Mouse (Mus musculus) forebrain, embryonic 13.5 days (tissue): ENCODE data around the gene Rgma. TPM values are rescaled to one million over a fixed set of nuclear protein-coding genes. Genes with fewer than 3 reads are reported as not detected.

Source experiments
- ATAC-seq: fragments of 200-750 bp; cut with Nextera tagmentation; 2 replicates; pipeline ENCODE4 v1.8.0; 2017
- H3K27ac ChIP-seq: fragments of 300-500 bp; sonication (generic); 2 replicates; pipeline ENCODE4 v1.5.1; 2015; ENCODE audit warnings: inconsistent platforms, mild to moderate bottlenecking, moderate library complexity
- H3K27me3 ChIP-seq: fragments of 300-500 bp; sonication (generic); 2 replicates; pipeline ENCODE4 v1.6.1; 2015; ENCODE audit warnings: mild to moderate bottlenecking, inconsistent platforms
- H3K36me3 ChIP-seq: fragments of 300-500 bp; sonication (generic); 2 replicates; pipeline ENCODE4 v1.6.1; 2015; ENCODE audit warnings: mild to moderate bottlenecking, inconsistent platforms; ENCODE audit not compliant: poor library complexity, severe bottlenecking
- H3K4me1 ChIP-seq: fragments of 300-500 bp; sonication (generic); 2 replicates; pipeline ENCODE4 v1.6.1; 2015; ENCODE audit warnings: inconsistent platforms
- H3K4me2 ChIP-seq: fragments of 300-500 bp; sonication (generic); 2 replicates; pipeline ENCODE4 v1.6.1; 2015; ENCODE audit warnings: inconsistent platforms, mild to moderate bottlenecking, moderate library complexity
- H3K4me3 ChIP-seq: fragments of 300-500 bp; sonication (generic); 2 replicates; pipeline ENCODE4 v1.5.1; 2015; ENCODE audit warnings: mild to moderate bottlenecking, inconsistent platforms
- H3K9ac ChIP-seq: fragments of 300-500 bp; sonication (generic); 2 replicates; pipeline ENCODE4 v1.6.1; 2015; ENCODE audit warnings: mild to moderate bottlenecking, inconsistent platforms
- H3K9me3 ChIP-seq: fragments of 300-500 bp; sonication (generic); replicated peaks from 2 replicates; pipeline ENCODE4 v1.6.1; 2016; ENCODE audit warnings: inconsistent platforms
- WGBS: fragments of 180-500 bp; shearing (Covaris S2); methylation state at CpG from one replicate; pipeline ENCODE4 v1.1.7; 2015; 5-methylcytosine and 5-hydroxymethylcytosine counted together
- polyA plus RNA-seq: library from polyadenylated mRNA; unstranded; fragments of >200 nt; fragmentation: Nextera tagmentation; extraction: Ambion mirVana; gene quantifications from 2 replicates; pipeline ENCODE4 v1.2.1, GENCODE M21; 2015

The Rgma gene
- polyA plus RNA-seq, 1 experiment from 2014 or later = 24.7 TPM

- H3K27ac ChIP-seq = no peak overlapping the region; the same call in 1 of the 2 replicates
- WGBS = 18% methylated on average over 3 of the region's 3 CpGs
- ATAC-seq = no peak
These were observed 31.5 kb upstream of the Rgma start for GRCm38 (mm10) chr7:73343852-73344251.

GRCm38 (mm10) chr7:73348585-73349124 is 26.7 kb upstream of the Rgma start:
- Histone ChIP-seq H3K9ac (no peak overlapping the region), H3K4me2 (no peak overlapping the region), H3K4me1 (peaks cover 37% of the 10 kb centered on the region), H3K36me3 (no peaks in the 10 kb centered on the region), H3K27me3 (no peaks in the 10 kb centered on the region), H3K4me3 (no peak overlapping the region), H3K9me3 (no peaks in the 10 kb centered on the region), H3K27ac (no peak overlapping the region)
- ATAC-seq = no peak
- 49% methylated on average over 10 of the region's 10 CpGs for WGBS

More at GRCm38 (mm10) chr7:73343852-73344251, 31.5 kb upstream of the Rgma start:
- peaks cover 13% of the 10 kb centered on the region for H3K4me1 ChIP-seq
- no peaks in the 10 kb centered on the region for H3K27me3 ChIP-seq
- H3K36me3 ChIP-seq = no peaks in the 10 kb centered on the region
- no peak overlapping the region for H3K9ac ChIP-seq
- no peaks in the 10 kb centered on the region for H3K9me3 ChIP-seq
- H3K4me3 ChIP-seq = no peak overlapping the region
- H3K4me2 ChIP-seq = no peak overlapping the region

- Histone ChIP-seq H3K9me3 (no peaks in the 10 kb centered on the region), H3K4me3 (no peak overlapping the region), H3K9ac (no peak overlapping the region), H3K4me1 (peaks cover 38% of the 10 kb centered on the region), H3K27ac (no peak overlapping the region), H3K27me3 (no peaks in the 10 kb centered on the region), H3K4me2 (no peak overlapping the region), H3K36me3 (no peaks in the 10 kb centered on the region)
- no peak for ATAC-seq
- 68% methylated on average over 8 of the region's 8 CpGs for WGBS
These were observed 26.2 kb upstream of the Rgma start for GRCm38 (mm10) chr7:73349158-73349557.

DNA sequence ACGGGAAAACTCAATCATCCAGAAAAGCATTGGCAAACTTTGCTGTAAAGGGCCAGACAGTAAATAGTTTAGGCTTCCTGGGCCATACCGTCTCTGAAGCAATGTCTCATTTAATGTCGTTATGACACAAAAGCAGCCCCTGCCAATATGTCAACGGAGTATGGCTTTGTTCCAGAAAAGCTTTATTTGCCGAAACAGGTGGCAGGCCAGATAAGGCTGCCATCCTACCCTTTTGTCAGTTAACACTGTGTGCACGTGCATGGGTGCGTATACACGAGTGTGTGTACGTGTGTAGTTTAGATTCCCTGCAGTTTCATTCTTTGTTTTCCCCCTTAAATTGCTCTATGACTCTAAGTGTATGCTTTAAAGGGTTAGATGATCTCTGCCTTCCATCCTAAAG is 20.1 kb upstream of the Rgma start:
- Histone ChIP-seq H3K27ac (peak overlapping the region; percentile 7), H3K27me3 (no peaks in the 10 kb centered on the region), H3K9ac (no peak overlapping the region), H3K4me1 (peaks cover 50% of the 10 kb centered on the region), H3K36me3 (no peaks in the 10 kb centered on the region), H3K4me2 (no peak overlapping the region), H3K4me3 (no peak overlapping the region), H3K9me3 (no peaks in the 10 kb centered on the region)
- WGBS = 38% methylated on average over 9 of the region's 9 CpGs
- ATAC-seq = no peak

DNA sequence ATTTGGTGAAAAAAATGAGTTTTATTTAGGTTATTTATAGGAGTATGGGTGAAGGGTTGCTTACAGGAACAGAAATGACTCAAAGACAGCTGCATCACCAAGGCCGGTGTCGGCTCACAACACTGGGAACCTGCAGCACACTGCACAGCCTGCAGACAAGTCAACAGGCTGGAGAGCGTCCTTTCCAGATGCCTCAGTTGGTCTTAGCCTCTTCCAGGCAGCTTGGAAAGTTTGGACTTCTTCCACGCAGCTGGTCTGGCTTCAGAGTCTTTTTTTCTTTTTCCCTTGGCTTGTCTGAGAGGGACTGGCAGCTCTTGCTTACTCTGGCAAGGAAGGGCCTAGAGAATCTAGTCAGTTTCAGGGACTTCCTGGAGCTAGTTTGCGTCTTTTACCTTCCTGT is 18.4 kb upstream of the Rgma start:
- H3K9ac ChIP-seq = no peak overlapping the region
- no peak for ATAC-seq
- H3K9me3 ChIP-seq = no peaks in the 10 kb centered on the region
- no peak overlapping the region for H3K4me2 ChIP-seq
- H3K4me1 ChIP-seq = peaks cover 48% of the 10 kb centered on the region
- H3K36me3 ChIP-seq = no peaks in the 10 kb centered on the region
- no peaks in the 10 kb centered on the region for H3K27me3 ChIP-seq
- H3K27ac ChIP-seq = no peak overlapping the region
- 92% methylated on average over 5 of the region's 5 CpGs for WGBS
- no peak overlapping the region for H3K4me3 ChIP-seq

DNA sequence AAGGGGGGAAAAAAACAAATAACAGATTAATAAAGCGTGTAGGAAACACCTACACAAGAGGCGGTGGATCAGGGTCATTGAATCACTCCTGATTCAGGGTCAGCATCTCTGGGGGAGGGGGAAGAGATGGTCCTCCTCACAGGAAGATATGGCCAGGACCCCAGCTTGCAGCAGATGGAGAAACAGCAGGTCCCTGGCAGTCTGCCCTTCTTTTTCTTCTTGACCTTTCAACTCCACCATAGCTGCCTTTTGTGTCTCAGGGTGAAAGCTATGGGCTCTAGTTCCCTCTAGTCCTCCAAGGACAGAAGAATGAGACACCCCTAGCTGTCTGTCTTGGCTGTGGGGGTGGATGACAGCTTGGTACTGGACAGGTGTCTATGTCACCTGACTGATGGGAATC is 17.7 kb upstream of the Rgma start:
- Histone ChIP-seq H3K27ac (no peak overlapping the region), H3K4me2 (no peak overlapping the region), H3K9me3 (no peaks in the 10 kb centered on the region), H3K36me3 (no peaks in the 10 kb centered on the region), H3K4me1 (peaks cover 45% of the 10 kb centered on the region), H3K9ac (no peak overlapping the region), H3K4me3 (no peak overlapping the region), H3K27me3 (no peaks in the 10 kb centered on the region)
- 94% methylated on average over 2 of the region's 2 CpGs for WGBS
- ATAC-seq = no peak

DNA sequence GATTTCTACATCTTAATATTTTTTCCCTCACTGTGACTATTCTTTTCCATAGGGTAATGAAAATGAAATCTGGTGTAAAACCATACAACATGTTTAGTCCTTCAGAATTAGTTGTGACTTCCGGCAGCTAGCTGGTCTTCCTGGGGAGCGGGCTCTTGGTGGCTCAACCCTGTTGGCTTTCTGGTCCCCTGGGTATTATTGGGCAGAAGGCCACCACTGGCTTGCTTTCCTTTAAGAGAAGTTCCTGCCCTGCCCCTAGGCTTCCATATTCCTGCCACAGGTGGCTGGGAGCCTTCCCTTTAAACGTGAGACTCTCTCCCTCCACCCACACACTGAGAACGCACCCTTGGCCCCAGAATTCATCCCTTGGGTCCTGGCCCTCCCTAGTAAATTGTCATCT is 9.8 kb upstream of the Rgma start:
- ATAC-seq = no peak
- Histone ChIP-seq H3K4me2 (no peak overlapping the region), H3K27ac (peak overlapping the region; percentile 5; the same call in 1 of the 2 replicates), H3K4me1 (peaks cover 11% of the 10 kb centered on the region), H3K27me3 (no peaks in the 10 kb centered on the region), H3K9ac (no peak overlapping the region), H3K36me3 (no peaks in the 10 kb centered on the region), H3K4me3 (no peak overlapping the region), H3K9me3 (no peaks in the 10 kb centered on the region)
- WGBS = 81% methylated on average over 4 of the region's 4 CpGs

DNA sequence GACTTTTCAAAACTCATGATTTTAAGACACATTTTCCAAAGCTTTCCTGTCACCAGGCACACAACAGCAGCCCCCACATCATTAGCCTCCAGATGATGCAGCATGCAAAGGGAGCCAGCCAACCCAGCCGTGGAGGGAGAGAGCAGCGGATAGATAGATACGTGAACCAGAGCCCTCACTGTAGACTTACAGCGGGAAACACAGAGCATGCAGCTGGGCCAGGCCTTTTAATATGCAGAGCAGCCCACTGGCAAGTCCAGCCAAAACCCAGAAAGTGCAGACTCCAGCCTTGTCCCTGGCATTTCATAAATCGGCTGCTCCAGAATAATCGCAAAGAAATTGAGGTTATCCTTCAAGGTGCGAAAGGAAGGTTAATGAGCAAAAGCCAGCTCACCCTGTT is 9.3 kb upstream of the Rgma start:
- peak; percentile 43; the same call in 1 of the 2 replicates for ATAC-seq
- H3K4me3 ChIP-seq = no peak overlapping the region
- H3K27me3 ChIP-seq = no peaks in the 10 kb centered on the region; the same call in 1 of the 2 replicates
- H3K27ac ChIP-seq = peak overlapping the region; percentile 5; the same call in 1 of the 2 replicates
- 46% methylated on average over 7 of the region's 7 CpGs for WGBS
- no peaks in the 10 kb centered on the region for H3K36me3 ChIP-seq
- H3K4me1 ChIP-seq = peaks cover 10% of the 10 kb centered on the region
- H3K9ac ChIP-seq = no peak overlapping the region
- H3K4me2 ChIP-seq = no peak overlapping the region
- H3K9me3 ChIP-seq = no peaks in the 10 kb centered on the region

DNA sequence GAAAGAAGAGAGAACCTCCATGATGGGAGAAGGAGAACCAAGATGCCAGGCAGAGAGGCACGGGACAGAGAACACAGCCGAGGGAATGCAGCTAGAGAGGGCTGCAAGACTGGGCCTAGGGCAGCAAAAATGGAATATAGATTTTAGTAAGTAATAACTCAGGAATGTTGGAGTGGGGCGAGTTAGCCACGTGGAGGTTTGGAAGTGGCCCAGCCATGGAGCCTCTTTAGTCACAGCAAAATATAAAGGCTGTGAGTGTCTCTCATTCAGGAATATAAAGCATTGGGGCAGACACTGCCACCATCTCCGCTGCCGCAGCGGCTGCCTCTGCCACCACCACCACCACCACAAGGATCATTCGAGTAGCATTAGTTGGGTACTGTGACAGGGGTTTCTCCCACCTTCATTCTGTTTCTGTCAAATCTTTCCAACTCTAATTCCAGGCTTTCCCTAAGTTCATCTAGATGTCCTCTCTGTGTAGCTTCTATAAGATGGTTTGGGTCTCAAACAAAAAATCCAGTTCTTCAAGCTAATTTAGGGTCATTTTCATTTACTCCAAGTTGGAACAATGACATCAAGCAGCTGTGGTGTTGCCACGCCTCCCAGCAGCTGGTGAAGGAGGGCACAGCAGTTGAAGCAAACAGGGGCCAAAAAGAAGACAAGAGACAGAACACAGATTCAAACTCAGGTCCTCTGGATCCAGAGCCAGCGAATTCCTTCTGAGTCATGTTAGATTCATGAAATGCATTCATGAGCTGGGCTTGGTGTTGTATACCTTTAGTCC is 7.4 kb upstream of the Rgma start:
- H3K4me2 ChIP-seq = no peak overlapping the region
- H3K27me3 ChIP-seq = peaks cover 11% of the 10 kb centered on the region; the same call in 1 of the 2 replicates
- no peak overlapping the region for H3K9ac ChIP-seq

DNA sequence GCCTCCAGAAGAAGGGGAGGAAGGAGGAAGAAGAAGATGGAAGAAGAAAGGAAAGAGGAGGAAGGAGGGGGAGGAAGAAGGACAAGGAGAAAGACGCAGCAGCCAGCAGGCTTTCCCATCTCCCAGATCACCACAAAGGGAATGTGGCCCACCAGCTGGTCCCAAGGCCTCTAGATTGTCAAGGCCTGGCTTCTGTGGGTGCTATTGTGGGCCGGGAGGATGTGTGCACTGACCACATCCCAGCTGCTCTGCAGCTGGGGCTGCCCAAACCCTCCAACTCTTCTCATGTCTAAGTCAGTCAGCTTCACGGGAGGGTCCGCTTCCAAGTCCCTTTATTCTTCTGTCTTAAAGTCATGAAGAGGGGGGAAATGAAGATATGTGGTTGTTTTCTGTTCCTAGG is 5.3 kb upstream of the Rgma start:
- Histone ChIP-seq H3K9ac (no peak overlapping the region), H3K9me3 (no peaks in the 10 kb centered on the region), H3K27me3 (peaks cover 13% of the 10 kb centered on the region; the same call in 1 of the 2 replicates), H3K27ac (no peak overlapping the region), H3K4me1 (peaks cover 35% of the 10 kb centered on the region), H3K4me2 (no peak overlapping the region), H3K4me3 (no peak overlapping the region), H3K36me3 (no peaks in the 10 kb centered on the region)
- ATAC-seq = no peak
- WGBS = 88% methylated on average over 4 of the region's 4 CpGs

More for the DNA sequence above, 7.4 kb upstream of the Rgma start:
- Histone ChIP-seq H3K4me3 (no peak overlapping the region), H3K4me1 (peaks cover 20% of the 10 kb centered on the region), H3K36me3 (no peaks in the 10 kb centered on the region), H3K27ac (no peak overlapping the region), H3K9me3 (no peaks in the 10 kb centered on the region)
- ATAC-seq = no peak
- 93% methylated on average over 10 of the region's 10 CpGs for WGBS

DNA sequence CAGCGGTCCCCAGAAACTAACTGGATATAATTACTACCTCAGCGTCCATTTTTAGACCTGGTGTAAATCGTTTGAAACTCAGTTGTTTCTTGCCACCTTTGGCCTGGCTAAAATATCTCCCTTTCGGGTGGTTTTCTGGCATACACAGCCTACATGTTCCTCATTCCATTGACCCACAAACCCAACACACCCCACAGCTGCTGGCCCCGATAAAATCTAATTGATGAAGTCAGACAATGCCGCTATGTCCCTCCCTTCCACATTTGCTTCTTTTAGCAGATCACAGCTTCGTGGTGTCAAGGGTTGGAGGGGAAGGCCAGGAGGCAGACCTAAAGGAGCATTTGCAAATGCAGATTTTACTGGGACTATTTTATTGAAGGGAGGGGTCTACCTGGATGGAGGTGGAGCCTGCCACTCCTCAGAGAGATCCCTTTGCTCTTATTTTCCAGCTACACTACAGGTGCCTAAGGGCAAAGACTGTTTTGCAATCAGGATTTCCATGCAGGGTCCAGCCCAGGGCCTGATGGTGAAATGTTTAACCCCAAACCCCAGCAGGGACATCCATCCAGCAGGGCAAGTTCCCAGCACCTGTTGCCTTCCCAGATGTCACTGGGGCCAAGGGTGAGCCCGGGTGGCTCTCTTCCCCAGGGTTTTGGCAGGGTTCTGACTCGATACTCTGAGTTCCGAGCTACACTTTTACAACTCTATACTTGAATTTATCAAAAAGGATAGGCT is 3.6 kb upstream of the Rgma start:
- no peak for ATAC-seq
- Histone ChIP-seq H3K27me3 (peaks cover 13% of the 10 kb centered on the region; the same call in 1 of the 2 replicates), H3K9ac (no peak overlapping the region)

DNA sequence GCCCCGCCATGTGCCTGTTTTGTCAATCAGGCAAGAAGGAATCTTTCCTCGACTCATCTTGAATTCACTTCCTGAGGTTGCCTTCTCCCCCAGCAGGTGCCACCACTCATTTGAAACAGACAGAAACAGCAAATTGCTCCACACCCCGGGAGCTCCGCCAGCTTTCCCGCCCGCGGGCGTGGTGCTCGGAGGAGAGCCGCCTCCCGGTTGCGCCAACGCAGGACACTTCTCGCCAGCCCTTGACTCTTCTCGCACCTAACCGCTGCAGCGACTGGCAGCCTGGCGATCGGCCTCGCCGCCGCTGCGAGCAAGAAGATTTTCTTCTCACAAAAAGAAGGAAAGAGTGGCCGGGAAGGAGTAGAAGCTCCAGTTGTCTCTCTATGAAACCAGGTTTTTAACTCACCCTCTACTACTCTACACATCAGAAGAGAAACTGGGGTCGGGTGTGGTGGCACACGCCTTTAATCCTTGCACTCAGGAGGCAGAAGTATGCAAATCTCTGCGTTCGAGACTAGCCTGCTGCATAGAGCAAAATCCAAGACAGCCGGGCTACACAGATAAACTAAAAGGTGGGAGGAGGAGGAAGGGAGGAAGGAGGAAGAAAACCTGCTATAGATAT is 2.8 kb upstream of the Rgma start:
- peak overlapping the region; percentile 63 for H3K4me2 ChIP-seq
- H3K27me3 ChIP-seq = peaks cover 13% of the 10 kb centered on the region; the same call in 1 of the 2 replicates
- no peak overlapping the region for H3K27ac ChIP-seq
- H3K9me3 ChIP-seq = no peaks in the 10 kb centered on the region
- ATAC-seq = no peak
- H3K4me3 ChIP-seq = peak overlapping the region; percentile 31
- peak overlapping the region; percentile 49 for H3K9ac ChIP-seq
- WGBS = 3% methylated on average over 29 of the region's 29 CpGs
- no peaks in the 10 kb centered on the region for H3K36me3 ChIP-seq
- H3K4me1 ChIP-seq = peaks cover 32% of the 10 kb centered on the region

More for the DNA sequence above, 3.6 kb upstream of the Rgma start:
- WGBS = 63% methylated on average over 10 of the region's 10 CpGs
- peaks cover 25% of the 10 kb centered on the region for H3K4me1 ChIP-seq
- H3K4me2 ChIP-seq = peak overlapping the region; percentile 63
- H3K9me3 ChIP-seq = no peaks in the 10 kb centered on the region
- H3K36me3 ChIP-seq = no peaks in the 10 kb centered on the region
- no peak overlapping the region for H3K27ac ChIP-seq
- H3K4me3 ChIP-seq = peak overlapping the region; percentile 31; the same call in 1 of the 2 replicates
